Mouse (Mus musculus) left cerebral cortex, postnatal 36 days (tissue): ENCODE measurements at regions not wholly inside any gene's neighbourhood (a gene's known extent, or its start where the extent isn't known, plus 50 kb on each side); places are given as distances from the start of the nearest gene placed in this dataset.

Experiments used
- DNase-seq, 2 experiments: peaks; one replicate each; pipeline ENCODE4 v3.0.0; 2021 to 2022; ENCODE audit warnings: low spot score in 2 of 2, mixed read lengths in 1 of 2
- intact Hi-C: fragments of 180-260 bp; cut with DNase I; formaldehyde crosslinking; loops from one replicate; pipeline ENCODE4 v1.15.1; 2025

- intact Hi-C loops: loop anchor here (5.0 kb wide), 3 partner anchors 134 to 191 kb away; no protein-coding TSS in a partner anchor
Measured at GRCm38 (mm10) chr3:101163160-101163990, 53.3 kb upstream of the Ptgfrn start.

GRCm38 (mm10) chr3:101162536-101163159 is 52.6 kb upstream of the Ptgfrn start:
- no peak for DNase-seq

More at GRCm38 (mm10) chr3:101163160-101163990, 53.3 kb upstream of the Ptgfrn start:
- DNase-seq: peak in 1 of 2 experiments; percentile 23

GRCm38 (mm10) chr3:101161941-101162531 is 52.0 kb upstream of the Ptgfrn start:
- intact Hi-C loops: loop anchor here (5.0 kb wide), 3 partner anchors 135 to 190 kb away; no protein-coding TSS in a partner anchor
- peak in 1 of 2 experiments; percentile 31 for DNase-seq

More at GRCm38 (mm10) chr3:101162536-101163159, 52.6 kb upstream of the Ptgfrn start:
- intact Hi-C loops: loop anchor here (5.0 kb wide), 3 partner anchors 135 to 190 kb away; no protein-coding TSS in a partner anchor

GRCm38 (mm10) chr3:101161421-101161940 is 51.4 kb upstream of the Ptgfrn start:
- DNase-seq: no peak
- intact Hi-C loops: loop anchor here (5.0 kb wide), 3 partner anchors 136 to 189 kb away; no protein-coding TSS in a partner anchor
